Mouse (Mus musculus): ENCODE data around the gene Tmcc1. TPM values are rescaled to one million over a fixed set of nuclear protein-coding genes. Genes with fewer than 3 reads are reported as not detected.

Gene Tmcc1
- polyA plus RNA-seq, 1 experiment = 24.4 TPM

GRCm38 (mm10) chr6:116009426-116009825 lies 183.9 kb downstream of the Tmcc1 start:
- no peaks in the 10 kb centered on the region for H3K36me3 ChIP-seq (ENCODE audit: control insufficient read depth, insufficient read depth, low read length)
- 76% methylated on average over 12 of the region's 12 CpGs for WGBS
- no peaks in the 10 kb centered on the region for H3K27me3 ChIP-seq (ENCODE audit: control insufficient read depth, insufficient read depth, low read length)
- H3K4me1 ChIP-seq (replicated peaks; ENCODE audit: control insufficient read depth, insufficient read depth, low read length) = peaks cover 4% of the 10 kb centered on the region; the same call in 1 of the 2 replicates
- DNase-seq = no peak
- H3K4me3 ChIP-seq (ENCODE audit: control insufficient read depth, insufficient read depth, low read length) = no peak overlapping the region
- TF ChIP-seq CTCF (IDR thresholded peaks at IDR 0.05; ENCODE audit: borderline replicate concordance, control insufficient read depth, extremely low read depth, insufficient read depth, low read length, poor library complexity) (no peak), POLR2A (IDR thresholded peaks at IDR 0.05; ENCODE audit: control insufficient read depth, extremely low read depth, insufficient read depth, low read length, poor library complexity) (no peak)
- H3K27ac ChIP-seq (ENCODE audit: control insufficient read depth, insufficient read depth, low read length) = no peak overlapping the region

GRCm38 (mm10) chr6:116007561-116008173 lies 185.6 kb downstream of the Tmcc1 start:
- Histone ChIP-seq H3K27ac (ENCODE audit: control insufficient read depth, insufficient read depth, low read length) (no peak overlapping the region), H3K36me3 (ENCODE audit: control insufficient read depth, insufficient read depth, low read length) (no peaks in the 10 kb centered on the region), H3K27me3 (ENCODE audit: control insufficient read depth, insufficient read depth, low read length) (no peaks in the 10 kb centered on the region), H3K4me3 (ENCODE audit: control insufficient read depth, insufficient read depth, low read length) (no peak overlapping the region), H3K4me1 (replicated peaks; ENCODE audit: control insufficient read depth, insufficient read depth, low read length) (peaks cover 10% of the 10 kb centered on the region)
- WGBS = 40% methylated on average over 9 of the region's 9 CpGs
- TF ChIP-seq POLR2A (IDR thresholded peaks at IDR 0.05; ENCODE audit: control insufficient read depth, extremely low read depth, insufficient read depth, low read length, poor library complexity) = no peak; the same call in 1 of the 2 replicates
- peak; percentile 88 for TF ChIP-seq CTCF (IDR thresholded peaks at IDR 0.05; ENCODE audit: borderline replicate concordance, control insufficient read depth, extremely low read depth, insufficient read depth, low read length, poor library complexity)
- DNase-seq = peak; percentile 76

- peaks cover 10% of the 10 kb centered on the region for H3K4me1 ChIP-seq (replicated peaks; ENCODE audit: control insufficient read depth, insufficient read depth, low read length)
- no peaks in the 10 kb centered on the region for H3K36me3 ChIP-seq (ENCODE audit: control insufficient read depth, insufficient read depth, low read length)
- TF ChIP-seq POLR2A (IDR thresholded peaks at IDR 0.05; ENCODE audit: control insufficient read depth, extremely low read depth, insufficient read depth, low read length, poor library complexity) = no peak
- no peak for TF ChIP-seq CTCF (IDR thresholded peaks at IDR 0.05; ENCODE audit: borderline replicate concordance, control insufficient read depth, extremely low read depth, insufficient read depth, low read length, poor library complexity)
- H3K4me3 ChIP-seq (ENCODE audit: control insufficient read depth, insufficient read depth, low read length) = no peak overlapping the region
- H3K27ac ChIP-seq (ENCODE audit: control insufficient read depth, insufficient read depth, low read length) = no peak overlapping the region
- WGBS = 79% methylated on average over 9 of the region's 9 CpGs
- DNase-seq = no peak
- H3K27me3 ChIP-seq (ENCODE audit: control insufficient read depth, insufficient read depth, low read length) = no peaks in the 10 kb centered on the region
These were observed 186.6 kb downstream of the Tmcc1 start for GRCm38 (mm10) chr6:116006731-116007130.

GRCm38 (mm10) chr6:116005959-116006288 lies 187.4 kb downstream of the Tmcc1 start:
- TF ChIP-seq CTCF (IDR thresholded peaks at IDR 0.05; ENCODE audit: borderline replicate concordance, control insufficient read depth, extremely low read depth, insufficient read depth, low read length, poor library complexity) (no peak), POLR2A (IDR thresholded peaks at IDR 0.05; ENCODE audit: control insufficient read depth, extremely low read depth, insufficient read depth, low read length, poor library complexity) (no peak)
- Histone ChIP-seq H3K4me3 (ENCODE audit: control insufficient read depth, insufficient read depth, low read length) (no peak overlapping the region), H3K27me3 (ENCODE audit: control insufficient read depth, insufficient read depth, low read length) (no peaks in the 10 kb centered on the region), H3K4me1 (replicated peaks; ENCODE audit: control insufficient read depth, insufficient read depth, low read length) (peaks cover 10% of the 10 kb centered on the region), H3K27ac (ENCODE audit: control insufficient read depth, insufficient read depth, low read length) (no peak overlapping the region), H3K36me3 (ENCODE audit: control insufficient read depth, insufficient read depth, low read length) (no peaks in the 10 kb centered on the region)
- no peak for DNase-seq
- 95% methylated on average over 4 of the region's 4 CpGs for WGBS

DNA sequence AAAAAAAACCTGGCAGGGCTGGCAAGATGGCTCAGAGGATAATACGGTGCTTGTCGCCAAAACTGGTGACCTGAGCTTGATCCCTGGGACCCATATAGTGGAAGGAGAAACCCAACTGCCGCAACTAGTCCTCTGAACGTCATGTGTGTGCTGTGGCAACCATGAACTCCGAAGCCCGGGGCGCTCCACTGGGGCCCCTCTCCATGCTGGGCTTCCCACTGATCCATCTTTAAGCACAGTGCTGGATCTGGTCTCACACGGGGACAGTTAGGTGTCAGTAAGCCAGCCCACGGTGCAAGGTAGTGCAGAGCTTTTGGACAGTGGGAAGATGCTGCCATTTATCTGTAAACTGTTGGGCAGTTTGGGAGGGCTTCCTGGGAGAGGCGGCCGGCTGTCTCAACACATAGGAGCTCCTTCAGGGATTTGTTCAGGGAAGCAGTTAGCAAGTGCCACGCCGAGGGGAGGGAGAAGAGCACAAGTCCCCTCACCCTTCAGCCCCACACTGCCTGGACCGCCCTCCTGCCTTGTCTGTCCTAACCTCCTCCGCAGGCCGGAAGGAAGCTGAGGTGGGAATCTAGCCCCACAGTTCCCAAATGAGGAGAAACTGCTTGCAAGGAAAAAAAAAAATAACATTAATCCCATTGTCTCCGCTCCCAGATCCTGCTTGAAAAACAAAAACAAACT lies 187.9 kb downstream of the Tmcc1 start:
- H3K4me1 ChIP-seq (replicated peaks; ENCODE audit: control insufficient read depth, insufficient read depth, low read length) = peaks cover 10% of the 10 kb centered on the region
- no peak overlapping the region for H3K4me3 ChIP-seq (ENCODE audit: control insufficient read depth, insufficient read depth, low read length)
- H3K36me3 ChIP-seq (ENCODE audit: control insufficient read depth, insufficient read depth, low read length) = no peaks in the 10 kb centered on the region
- H3K27me3 ChIP-seq (ENCODE audit: control insufficient read depth, insufficient read depth, low read length) = no peaks in the 10 kb centered on the region
- H3K27ac ChIP-seq (ENCODE audit: control insufficient read depth, insufficient read depth, low read length) = no peak overlapping the region
- 93% methylated on average over 17 of the region's 17 CpGs for WGBS
- no peak for DNase-seq
- TF ChIP-seq CTCF (IDR thresholded peaks at IDR 0.05; ENCODE audit: borderline replicate concordance, control insufficient read depth, extremely low read depth, insufficient read depth, low read length, poor library complexity) (no peak), POLR2A (IDR thresholded peaks at IDR 0.05; ENCODE audit: control insufficient read depth, extremely low read depth, insufficient read depth, low read length, poor library complexity) (no peak)

DNA sequence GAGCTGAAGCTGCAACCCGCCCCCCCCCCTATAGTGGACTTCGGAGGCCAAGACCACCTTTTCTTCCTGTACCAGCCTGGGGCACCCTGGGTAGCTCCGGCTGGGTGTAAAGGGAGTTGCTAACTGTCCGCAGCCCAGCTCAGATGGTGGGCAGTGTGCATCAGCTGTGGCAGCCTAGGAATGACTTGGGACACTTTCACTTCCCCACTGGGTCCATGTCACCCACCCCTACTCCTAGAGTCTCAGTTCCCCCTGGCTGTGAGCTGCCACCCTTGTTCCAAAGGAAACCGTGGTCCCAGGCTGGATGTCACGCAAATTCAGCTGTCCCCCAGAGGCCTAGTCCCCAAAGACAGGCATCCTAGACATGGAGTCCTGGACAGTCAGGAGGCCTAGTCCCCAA lies 188.6 kb downstream of the Tmcc1 start:
- H3K27ac ChIP-seq (ENCODE audit: control insufficient read depth, insufficient read depth, low read length) = no peak overlapping the region
- 92% methylated on average over 6 of the region's 6 CpGs for WGBS
- no peak for TF ChIP-seq POLR2A (IDR thresholded peaks at IDR 0.05; ENCODE audit: control insufficient read depth, extremely low read depth, insufficient read depth, low read length, poor library complexity)
- no peak for TF ChIP-seq CTCF (IDR thresholded peaks at IDR 0.05; ENCODE audit: borderline replicate concordance, control insufficient read depth, extremely low read depth, insufficient read depth, low read length, poor library complexity)
- no peaks in the 10 kb centered on the region for H3K36me3 ChIP-seq (ENCODE audit: control insufficient read depth, insufficient read depth, low read length)
- no peak overlapping the region for H3K4me3 ChIP-seq (ENCODE audit: control insufficient read depth, insufficient read depth, low read length)
- H3K27me3 ChIP-seq (ENCODE audit: control insufficient read depth, insufficient read depth, low read length) = no peaks in the 10 kb centered on the region
- peaks cover 10% of the 10 kb centered on the region for H3K4me1 ChIP-seq (replicated peaks; ENCODE audit: control insufficient read depth, insufficient read depth, low read length)
- no peak for DNase-seq

Data from thymus, adult 2 months (tissue).